Comparison of ENCODE assay signal across 8 mouse cellular contexts in genomic region chr8:126565954-126566445, GRCm38 (mm10). TPM values are rescaled to one million over a fixed set of nuclear protein-coding genes. Genes with fewer than 3 reads are reported as not detected.
A peak's percentile ranks its signal among the peaks of the same experiment; 100 is the strongest.
DNase-seq lines count a peak whose midpoint lies in the region; ATAC-seq and TF ChIP-seq lines count a peak whose summit lies in the region.

No protein-coding gene starts in this region.

- no peak for TF ChIP-seq CTCF in liver, postnatal 0 days (IDR thresholded peaks at IDR 0.05; ENCODE audit: low read depth)

- H3K27ac ChIP-seq in liver, postnatal 0 days (ENCODE audit: low read depth): peak overlapping the region; percentile 66
- no peak overlapping the region for H3K27ac ChIP-seq in liver, embryonic 12.5 days
- peak overlapping the region; percentile 56 for H3K27ac ChIP-seq in hindbrain, embryonic 11.5 days (ENCODE audit: low read depth, low read length)

- H3K27me3 ChIP-seq in liver, postnatal 0 days (ENCODE audit: insufficient read depth, low read length): no peaks in the 10 kb centered on the region
- H3K27me3 ChIP-seq in liver, embryonic 12.5 days (replicated peaks): no peaks in the 10 kb centered on the region
- H3K27me3 ChIP-seq in hindbrain, embryonic 11.5 days (ENCODE audit: control insufficient read depth, insufficient read depth, low read length): no peaks in the 10 kb centered on the region
- no peaks in the 10 kb centered on the region for H3K27me3 ChIP-seq in megakaryocyte, embryonic 14.5 days (replicated peaks)

- peak; percentile 47 for ATAC-seq in liver, postnatal 0 days
- ATAC-seq in liver, embryonic 12.5 days: no peak
- no peak for ATAC-seq in hindbrain, embryonic 11.5 days (ENCODE audit: low FRiP score)

- TF ChIP-seq EP300 in liver, postnatal 0 days (IDR thresholded peaks at IDR 0.05; ENCODE audit: low read depth): no peak

- H3K36me3 ChIP-seq in liver, postnatal 0 days (replicated peaks; ENCODE audit: insufficient read depth, low read length): no peaks in the 10 kb centered on the region
- H3K36me3 ChIP-seq in liver, embryonic 12.5 days: no peaks in the 10 kb centered on the region
- no peaks in the 10 kb centered on the region for H3K36me3 ChIP-seq in hindbrain, embryonic 11.5 days (ENCODE audit: control insufficient read depth, insufficient read depth, low read length)
- H3K36me3 ChIP-seq in megakaryocyte, embryonic 14.5 days (replicated peaks; ENCODE audit: low read length): no peaks in the 10 kb centered on the region

- no peaks in the 10 kb centered on the region for H3K9me3 ChIP-seq in liver, postnatal 0 days (ENCODE audit: low read length)
- no peaks in the 10 kb centered on the region for H3K9me3 ChIP-seq in liver, embryonic 12.5 days (replicated peaks)
- no peaks in the 10 kb centered on the region for H3K9me3 ChIP-seq in hindbrain, embryonic 11.5 days (ENCODE audit: control insufficient read depth, low read length)
- 0 out of 2 replicates have a peak, but pooled peaks cover 3% of the 10 kb centered on the region for H3K9me3 ChIP-seq in megakaryocyte, embryonic 14.5 days

- no peak overlapping the region; the same call in 1 of the 2 replicates for H3K9ac ChIP-seq in liver, postnatal 0 days (replicated peaks)
- H3K9ac ChIP-seq in liver, embryonic 12.5 days: no peak overlapping the region
- H3K9ac ChIP-seq in hindbrain, embryonic 11.5 days (ENCODE audit: low read depth, low read length): no peak overlapping the region

- intact Hi-C loops in left cerebral cortex, postnatal 14 days (cut with DNase I): no loop called here

- H3K4me1 ChIP-seq in liver, postnatal 0 days (ENCODE audit: insufficient read depth): peaks cover 31% of the 10 kb centered on the region
- H3K4me1 ChIP-seq in liver, embryonic 12.5 days: peaks cover 12% of the 10 kb centered on the region
- H3K4me1 ChIP-seq in hindbrain, embryonic 11.5 days (replicated peaks; ENCODE audit: control insufficient read depth, insufficient read depth, low read length): peaks cover 13% of the 10 kb centered on the region
- H3K4me1 ChIP-seq in megakaryocyte, embryonic 14.5 days: peaks cover 88% of the 10 kb centered on the region

- peak overlapping the region; percentile 23; the same call in 1 of the 2 replicates for H3K4me2 ChIP-seq in liver, postnatal 0 days (ENCODE audit: low read depth, low read length)
- no peak overlapping the region for H3K4me2 ChIP-seq in liver, embryonic 12.5 days
- no peak overlapping the region for H3K4me2 ChIP-seq in hindbrain, embryonic 11.5 days (replicated peaks; ENCODE audit: low read depth, low read length)

- no peak overlapping the region for H3K4me3 ChIP-seq in liver, postnatal 0 days (ENCODE audit: low read depth, low read length)
- no peak overlapping the region for H3K4me3 ChIP-seq in liver, embryonic 12.5 days
- no peak overlapping the region for H3K4me3 ChIP-seq in hindbrain, embryonic 11.5 days (ENCODE audit: low read depth, low read length)
- peak overlapping the region; percentile 70 for H3K4me3 ChIP-seq in megakaryocyte, embryonic 14.5 days (replicated peaks)

- DNase-seq in liver, postnatal 0 days: no peak
- DNase-seq in gastrocnemius, adult 18-20 months (ENCODE audit: low spot score): peak; percentile 82
- no peak for DNase-seq in hindbrain, embryonic 11.5 days (ENCODE audit: low spot score)
- DNase-seq in left cerebral cortex, adult 11 months (ENCODE audit: low spot score): no peak
- no peak for DNase-seq in right cerebral cortex, postnatal 36 days (ENCODE audit: low spot score in 2 of 2)
- DNase-seq in left cerebral cortex, postnatal 14 days (ENCODE audit: low spot score in 2 of 2): no peak

- WGBS in liver, postnatal 0 days (ENCODE audit: insufficient replicate concordance): 59% methylated on average over 6 of the region's 6 CpGs
- WGBS in liver, embryonic 12.5 days (ENCODE audit: insufficient replicate concordance): 47% methylated on average over 6 of the region's 6 CpGs
- WGBS in hindbrain, embryonic 11.5 days: 60% methylated on average over 6 of the region's 6 CpGs

RNA-seq across cellular contexts. Expression of gene Irf2bp2, which starts 27.8 kb away (rescaled TPM):
- 5.0 and 6.2 TPM in 2 replicates for polyA plus RNA-seq in liver, postnatal 0 days (2015; fragmentation: Nextera tagmentation; extraction: Ambion mirVana)
- 5.5 and 5.6 TPM in 2 replicates for polyA plus RNA-seq in liver, embryonic 12.5 days (2016; fragmentation: Nextera tagmentation; extraction: Ambion mirVana)
- 10 to 100 TPM; 33.8 to 49.6 TPM for total RNA-seq in gastrocnemius, adult 18-20 months (2021)
- 4.8 and 5.5 TPM in 2 replicates for polyA plus RNA-seq in hindbrain, embryonic 11.5 days (2014; fragmentation: Nextera tagmentation; extraction: Ambion mirVana)
- polyA plus RNA-seq in megakaryocyte, embryonic 14.5 days (2012; ENCODE audit: insufficient read depth, low replicate concordance): 51.5 and 58.6 TPM in 2 replicates
- total RNA-seq in left cerebral cortex, postnatal 14 days (2021): 10 to 100 TPM; 56.9 to 62.5 TPM
